Mouse (Mus musculus) embryonic fibroblast, embryonic 13.5 days (primary cell): ENCODE data around the gene Necab3.

ENCODE experiments used
- CTCF ChIP-seq: IDR thresholded peaks from 2 replicates; pipeline ENCODE4 v1.5.1; 2011; ENCODE audit warnings: mild to moderate bottlenecking, control low read depth, low read length, moderate library complexity, borderline replicate concordance; ENCODE audit not compliant: insufficient read depth
- POLR2A ChIP-seq: IDR thresholded peaks from 2 replicates; pipeline ENCODE4 v1.6.1; 2011; ENCODE audit warnings: low read depth, mild to moderate bottlenecking, control low read depth, low read length, moderate library complexity

DNA sequence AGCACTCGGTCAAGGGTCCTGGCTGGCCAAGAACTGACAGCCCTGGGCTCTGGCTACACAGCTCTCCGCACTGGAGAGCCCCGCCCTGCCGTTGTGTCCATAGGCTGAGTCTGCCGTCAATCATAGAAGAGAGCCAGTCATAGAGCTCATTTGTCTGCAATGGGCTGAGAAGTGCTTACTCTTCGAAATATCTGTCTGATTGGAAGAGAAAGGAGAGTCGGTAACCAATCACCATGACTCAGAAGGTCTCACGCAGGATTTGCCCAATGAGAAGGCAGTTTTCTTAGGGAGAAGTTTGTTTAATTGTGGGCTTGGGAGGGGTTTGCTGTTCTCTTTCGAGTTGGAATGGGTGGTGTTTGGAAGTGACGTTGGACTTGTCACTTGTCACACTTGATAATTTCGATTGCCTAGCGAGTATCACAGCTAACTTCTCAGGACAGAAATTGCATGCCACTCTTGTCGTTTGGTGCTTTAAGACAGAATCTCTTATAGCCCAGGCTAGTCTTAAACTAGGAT is 45.0 kb upstream of the Necab3 start, which contains the start of gene Pxmp4:
- TF ChIP-seq CTCF = no peak
- TF ChIP-seq POLR2A = peak; percentile 13
